Mouse (Mus musculus): ENCODE data around the gene Aldh3a1.

Aldh3a1 gene

DNA sequence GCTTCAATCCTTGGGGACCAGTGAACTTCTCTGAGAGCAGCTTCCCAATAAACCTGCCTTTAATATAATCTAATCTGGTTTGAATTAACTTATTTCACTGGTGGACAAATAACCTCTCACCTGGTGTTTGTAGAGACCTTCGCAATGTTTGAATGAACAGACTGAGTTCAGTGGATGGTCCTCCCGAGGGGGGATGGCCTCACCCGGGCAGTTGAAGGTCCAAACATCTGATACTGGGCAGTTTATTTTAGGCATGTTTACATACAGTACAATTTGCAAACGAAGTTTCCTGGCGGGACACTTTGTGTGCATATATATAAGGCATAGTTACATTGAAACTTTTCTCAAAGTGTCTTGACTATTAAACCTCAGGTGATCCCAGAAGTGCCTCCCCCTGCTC lies 26.8 kb downstream of the Aldh3a1 start:
- no peak for DNase-seq (ENCODE audit: low read depth, low spot score)

DNA sequence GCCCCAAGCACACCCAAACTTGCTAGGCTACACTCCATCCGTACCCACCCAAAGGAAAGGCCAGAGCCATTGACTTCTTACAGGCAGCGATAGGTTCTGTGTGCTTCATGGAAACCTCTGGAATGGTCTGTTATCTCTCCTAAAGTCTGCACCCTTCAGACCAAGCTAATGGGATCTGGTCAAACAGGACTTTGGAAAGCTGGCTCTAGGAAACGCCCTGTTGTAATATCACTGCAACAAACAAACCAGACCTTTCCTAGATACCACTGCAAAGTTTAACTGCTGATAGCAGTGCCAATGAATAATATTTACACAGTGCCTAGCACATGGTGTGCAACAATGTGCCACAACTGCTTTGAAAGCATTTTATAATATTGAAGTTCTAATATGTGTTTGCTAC lies 28.7 kb downstream of the Aldh3a1 start:
- no peak for DNase-seq (ENCODE audit: low read depth, low spot score)

- no peak for DNase-seq (ENCODE audit: low read depth, low spot score)
These were observed 37.1 kb downstream of the Aldh3a1 start for GRCm38 (mm10) chr11:61244406-61244805.

- DNase-seq (ENCODE audit: low read depth, low spot score) = no peak
These were observed 44.4 kb downstream of the Aldh3a1 start for GRCm38 (mm10) chr11:61251741-61252140.

DNA sequence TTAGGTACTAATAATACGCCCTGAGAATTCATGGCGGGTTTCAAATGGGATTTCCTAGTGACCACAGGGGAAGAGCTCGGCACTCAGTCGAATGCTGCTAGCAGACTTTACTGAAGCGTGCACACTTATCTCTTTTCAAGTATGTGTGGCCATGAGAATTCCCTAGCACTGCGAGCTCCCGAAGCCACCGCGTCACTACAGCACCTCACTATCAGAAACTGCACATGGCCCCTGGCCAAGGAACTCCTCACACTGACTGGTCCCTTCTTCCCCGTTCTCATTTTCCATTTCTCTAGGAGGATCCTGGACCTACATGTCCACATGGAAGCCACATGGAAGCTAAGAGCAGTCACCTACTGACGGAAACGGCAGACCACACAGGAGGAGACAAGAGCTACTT lies 45.5 kb downstream of the Aldh3a1 start:
- no peak for DNase-seq (ENCODE audit: low read depth, low spot score)

DNA sequence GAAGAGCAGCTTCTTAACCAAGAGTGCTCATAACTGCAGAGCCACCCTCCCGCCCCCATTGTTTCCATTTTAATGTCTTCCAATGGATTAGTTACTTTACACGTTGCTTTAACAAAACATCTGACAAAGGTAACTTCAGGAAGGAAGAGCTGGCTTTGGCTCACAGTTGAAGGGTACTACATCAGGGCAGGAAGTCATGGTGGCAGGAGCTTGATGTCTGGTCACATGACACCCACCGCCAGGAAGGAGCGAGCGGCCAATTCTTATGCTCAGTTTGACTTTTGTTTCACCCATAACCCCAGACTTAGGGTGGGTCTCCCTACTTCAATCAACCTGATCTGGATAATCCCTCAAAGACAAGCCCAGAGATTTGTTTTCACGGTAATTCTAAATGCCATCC lies 51.8 kb downstream of the Aldh3a1 start:
- no peak for DNase-seq (ENCODE audit: low read depth, low spot score)

DNA sequence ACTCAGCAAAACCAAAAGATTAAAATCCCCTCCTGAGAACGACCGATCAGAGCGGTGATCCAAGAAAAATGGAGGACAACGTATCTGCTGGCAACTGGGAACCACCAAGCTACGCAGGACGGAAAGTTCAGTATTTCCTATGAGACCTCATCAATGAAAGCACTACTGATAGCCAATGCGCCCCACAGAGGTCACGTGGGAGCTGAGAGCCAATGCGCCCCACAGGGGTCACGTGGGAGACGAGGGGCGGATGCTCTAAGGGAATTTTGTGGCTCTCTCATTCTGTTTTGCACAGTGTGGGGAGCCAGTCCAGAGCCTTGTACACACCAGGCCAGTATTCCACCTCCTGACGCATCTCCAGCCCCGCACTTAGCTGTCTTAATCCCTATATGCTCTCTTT lies 55.2 kb downstream of the Aldh3a1 start:
- no peak for DNase-seq (ENCODE audit: low read depth, low spot score)

DNA sequence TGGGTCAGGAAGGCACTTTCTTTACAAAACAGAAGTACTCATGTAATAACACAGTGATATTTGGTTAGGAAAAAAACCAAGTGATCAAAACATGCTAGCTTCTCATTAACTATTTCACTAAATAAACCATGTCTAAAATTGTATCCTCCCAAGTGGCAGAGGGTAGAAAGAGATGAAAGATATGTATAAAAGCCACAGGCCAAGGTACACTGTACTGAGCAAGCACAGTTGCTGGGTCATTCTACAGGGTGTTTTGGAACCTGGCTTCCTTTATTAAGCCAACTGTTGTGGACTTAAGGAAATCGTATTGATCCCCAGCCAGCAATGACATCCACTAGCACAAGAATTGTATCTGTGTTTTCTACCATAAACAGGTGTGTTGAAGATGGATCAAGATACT lies 56.5 kb downstream of the Aldh3a1 start:
- DNase-seq (ENCODE audit: low read depth, low spot score) = no peak

DNA sequence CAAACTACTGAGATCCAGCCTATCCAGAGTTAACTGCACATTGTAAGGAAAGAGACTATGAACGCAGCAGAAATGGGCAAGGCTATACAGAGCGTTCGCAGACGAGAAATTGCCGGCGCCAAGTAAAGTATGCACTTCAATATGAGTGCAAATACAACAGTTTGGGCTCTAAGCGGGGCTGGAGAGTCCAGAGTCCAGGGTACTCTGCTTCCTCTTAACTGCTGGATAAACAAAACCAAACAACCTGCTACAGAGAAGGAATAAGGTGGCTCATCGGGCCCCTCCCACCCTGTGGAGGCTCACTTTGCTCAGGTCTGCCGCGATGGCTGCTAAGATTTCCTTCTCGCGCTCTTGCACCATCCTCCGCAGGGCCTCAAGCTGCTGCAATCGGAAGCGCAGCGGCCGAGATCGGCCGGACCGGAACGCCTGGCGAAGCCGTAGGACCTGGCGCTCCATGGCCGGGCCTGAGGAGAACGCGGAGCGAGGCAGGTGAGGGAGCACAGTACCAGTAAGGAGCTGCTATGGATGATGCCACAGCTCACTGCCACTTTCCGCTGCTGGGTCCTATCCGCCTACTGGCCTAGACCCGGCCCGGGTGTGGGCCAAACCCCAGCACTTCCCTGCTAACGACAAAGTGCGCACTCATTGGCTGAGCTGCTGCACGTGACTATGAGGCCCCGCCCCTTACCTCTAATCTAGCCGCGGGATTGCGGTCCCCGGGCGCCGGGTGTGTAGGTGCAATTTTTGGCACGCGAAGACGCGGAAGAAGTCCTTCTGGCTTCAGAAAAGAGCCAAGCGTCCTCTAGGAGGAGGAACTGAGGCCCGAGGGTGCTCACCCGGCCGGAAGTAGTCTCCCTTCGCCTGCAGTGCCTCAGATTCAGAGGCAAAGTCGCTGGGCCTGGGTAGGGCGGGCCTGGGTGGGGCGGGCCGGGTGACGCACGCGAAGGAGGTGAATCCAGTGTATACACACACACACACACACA lies 59.5 kb downstream of the Aldh3a1 start, which contains the start of gene Aldh3a2:
Gene Aldh3a2 (minus strand): TSS at position 914 of the 983 bp plus-strand sequence.
- peak; percentile 98 for DNase-seq (ENCODE audit: low read depth, low spot score)

Data from CD4-positive helper T cell, adult 2 months (primary cell).